Comparison of ENCODE assay signal across 8 mouse cellular contexts in the genomic region with DNA sequence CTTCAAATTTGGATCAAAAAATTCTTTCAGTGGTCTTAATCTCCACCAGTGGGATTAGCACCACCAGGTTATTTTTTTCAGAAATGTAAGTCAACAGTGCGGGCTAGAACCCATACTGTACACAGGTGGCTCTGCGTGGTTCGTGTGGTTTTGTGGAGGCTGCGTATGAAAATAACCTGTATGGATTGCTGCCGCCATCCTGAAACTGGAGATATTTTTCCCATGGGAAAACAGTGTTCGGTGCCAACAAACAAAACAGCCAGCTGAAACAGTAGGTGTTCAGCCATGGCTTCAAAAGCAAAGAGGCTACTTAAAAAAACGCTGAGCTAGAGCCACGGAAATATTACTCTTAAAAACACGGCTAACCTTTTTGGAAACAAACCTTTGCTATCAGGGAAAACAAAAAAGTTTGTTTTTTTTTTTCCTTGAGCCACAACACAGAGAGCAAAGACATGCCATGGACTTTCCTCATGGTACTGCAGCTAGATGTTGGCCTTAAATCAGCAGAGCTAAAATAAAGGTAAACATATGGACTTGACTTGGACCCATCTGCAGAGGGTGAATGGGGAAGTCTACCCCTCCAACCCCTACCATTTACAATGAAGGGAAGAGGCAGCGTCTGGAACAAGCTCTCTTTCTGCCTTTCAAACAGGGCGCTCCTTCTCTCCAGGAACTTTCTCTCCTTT. TPM values are rescaled to one million over a fixed set of nuclear protein-coding genes. Genes with fewer than 3 reads are reported as not detected.
DNase-seq lines count a peak whose midpoint lies in the region; ATAC-seq lines count a peak whose summit lies in the region.

No protein-coding gene starts in this region.

- peak overlapping the region; percentile 58 for H3K27ac ChIP-seq in heart, embryonic 13.5 days (replicated peaks)
- H3K27ac ChIP-seq in midbrain, embryonic 13.5 days: peak overlapping the region; percentile 20; the same call in 1 of the 2 replicates
- H3K27ac ChIP-seq in midbrain, embryonic 14.5 days (replicated peaks; ENCODE audit: low read depth, low read length): no peak overlapping the region
- peak overlapping the region; percentile 81 for H3K27ac ChIP-seq in forebrain, embryonic 16.5 days (ENCODE audit: low read length)
- H3K27ac ChIP-seq in stomach, embryonic 14.5 days (ENCODE audit: low read length): peak overlapping the region; percentile 77

- peaks cover 56% of the 10 kb centered on the region for H3K4me1 ChIP-seq in heart, embryonic 13.5 days
- peaks cover 27% of the 10 kb centered on the region for H3K4me1 ChIP-seq in midbrain, embryonic 13.5 days (replicated peaks)
- peaks cover 3% of the 10 kb centered on the region; the same call in 1 of the 2 replicates for H3K4me1 ChIP-seq in midbrain, embryonic 14.5 days (ENCODE audit: control insufficient read depth, insufficient read depth, low read length)
- H3K4me1 ChIP-seq in forebrain, embryonic 16.5 days (replicated peaks; ENCODE audit: control insufficient read depth, insufficient read depth, low read length): peaks cover 21% of the 10 kb centered on the region
- peaks cover 26% of the 10 kb centered on the region for H3K4me1 ChIP-seq in stomach, embryonic 14.5 days (ENCODE audit: control insufficient read depth, insufficient read depth, low read length)

- no peaks in the 10 kb centered on the region for H3K9me3 ChIP-seq in heart, embryonic 13.5 days
- peaks cover 3% of the 10 kb centered on the region for H3K9me3 ChIP-seq in midbrain, embryonic 13.5 days
- no peaks in the 10 kb centered on the region for H3K9me3 ChIP-seq in midbrain, embryonic 14.5 days (ENCODE audit: control insufficient read depth, low read length)
- no peaks in the 10 kb centered on the region for H3K9me3 ChIP-seq in forebrain, embryonic 16.5 days (ENCODE audit: control insufficient read depth, low read length)
- no peaks in the 10 kb centered on the region for H3K9me3 ChIP-seq in stomach, embryonic 14.5 days (ENCODE audit: control insufficient read depth, low read depth, low read length)

- no peak overlapping the region for H3K9ac ChIP-seq in heart, embryonic 13.5 days
- H3K9ac ChIP-seq in midbrain, embryonic 13.5 days (replicated peaks): no peak overlapping the region
- no peak overlapping the region for H3K9ac ChIP-seq in midbrain, embryonic 14.5 days (replicated peaks; ENCODE audit: low read length)
- no peak overlapping the region for H3K9ac ChIP-seq in forebrain, embryonic 16.5 days (replicated peaks; ENCODE audit: low read depth, low read length)
- H3K9ac ChIP-seq in stomach, embryonic 14.5 days (replicated peaks; ENCODE audit: low read depth, low read length): no peak overlapping the region

- H3K4me3 ChIP-seq in heart, embryonic 13.5 days: no peak overlapping the region
- H3K4me3 ChIP-seq in midbrain, embryonic 13.5 days (replicated peaks): no peak overlapping the region
- no peak overlapping the region for H3K4me3 ChIP-seq in midbrain, embryonic 14.5 days (replicated peaks; ENCODE audit: low read depth, low read length)
- H3K4me3 ChIP-seq in forebrain, embryonic 16.5 days (replicated peaks; ENCODE audit: low read length): no peak overlapping the region
- H3K4me3 ChIP-seq in stomach, embryonic 14.5 days (ENCODE audit: low read depth, low read length): no peak overlapping the region

- peaks cover 20% of the 10 kb centered on the region for H3K36me3 ChIP-seq in heart, embryonic 13.5 days
- H3K36me3 ChIP-seq in midbrain, embryonic 13.5 days: 0 out of 2 replicates have a peak, but pooled peaks cover 12% of the 10 kb centered on the region
- H3K36me3 ChIP-seq in midbrain, embryonic 14.5 days (ENCODE audit: control insufficient read depth, insufficient read depth, low read length): no peaks in the 10 kb centered on the region
- H3K36me3 ChIP-seq in forebrain, embryonic 16.5 days (ENCODE audit: control insufficient read depth, insufficient read depth): no peaks in the 10 kb centered on the region; the same call in 1 of the 2 replicates
- no peaks in the 10 kb centered on the region for H3K36me3 ChIP-seq in stomach, embryonic 14.5 days (ENCODE audit: control insufficient read depth, insufficient read depth, low read length)

- no peak overlapping the region for H3K4me2 ChIP-seq in heart, embryonic 13.5 days
- no peak overlapping the region for H3K4me2 ChIP-seq in midbrain, embryonic 13.5 days (replicated peaks)
- H3K4me2 ChIP-seq in midbrain, embryonic 14.5 days (ENCODE audit: low read length): no peak overlapping the region
- no peak overlapping the region for H3K4me2 ChIP-seq in forebrain, embryonic 16.5 days (ENCODE audit: low read length)
- no peak overlapping the region for H3K4me2 ChIP-seq in stomach, embryonic 14.5 days (replicated peaks; ENCODE audit: low read depth, low read length)

- no peak for DNase-seq in heart, postnatal 10 days
- DNase-seq in midbrain, embryonic 14.5 days: no peak
- no peak for DNase-seq in embryo, embryonic 10.5 days (ENCODE audit: low spot score)
- no peak for DNase-seq in gastrocnemius, postnatal 25 days

- intact Hi-C loops in heart, postnatal 10 days (cut with DNase I): no loop called here

- 75% methylated on average over 11 of the region's 11 CpGs for WGBS in heart, embryonic 13.5 days
- 83% methylated on average over 11 of the region's 11 CpGs for whole genome bisulfite sequencing in midbrain, embryonic 13.5 days
- WGBS in midbrain, embryonic 14.5 days: 87% methylated on average over 11 of the region's 11 CpGs
- 62% methylated on average over 11 of the region's 11 CpGs for WGBS in forebrain, embryonic 16.5 days
- 80% methylated on average over 11 of the region's 11 CpGs for WGBS in stomach, embryonic 14.5 days

- no peak for ATAC-seq in heart, embryonic 13.5 days (ENCODE audit: extremely low read depth, insufficient number of reproducible peaks, low FRiP score, low TSS enrichment)
- ATAC-seq in midbrain, embryonic 13.5 days: no peak; the same call in 1 of the 2 replicates
- no peak for ATAC-seq in midbrain, embryonic 14.5 days (ENCODE audit: low FRiP score, low TSS enrichment)
- ATAC-seq in forebrain, embryonic 16.5 days: no peak
- no peak; the same call in 1 of the 2 replicates for ATAC-seq in stomach, embryonic 14.5 days (ENCODE audit: insufficient number of reproducible peaks, insufficient read depth, low FRiP score, low read depth)

- no peaks in the 10 kb centered on the region for H3K27me3 ChIP-seq in heart, embryonic 13.5 days (replicated peaks)
- H3K27me3 ChIP-seq in midbrain, embryonic 13.5 days: no peaks in the 10 kb centered on the region
- H3K27me3 ChIP-seq in midbrain, embryonic 14.5 days (ENCODE audit: control insufficient read depth, insufficient read depth, low read length): no peaks in the 10 kb centered on the region
- H3K27me3 ChIP-seq in forebrain, embryonic 16.5 days (replicated peaks; ENCODE audit: control insufficient read depth, insufficient read depth, low read length): no peaks in the 10 kb centered on the region
- no peaks in the 10 kb centered on the region for H3K27me3 ChIP-seq in stomach, embryonic 14.5 days (ENCODE audit: control insufficient read depth, insufficient read depth, low read length)

RNA-seq across cellular contexts. Expression of gene App, which starts 45.8 kb away (rescaled TPM):
- polyA plus RNA-seq in heart, embryonic 13.5 days (2015; fragmentation: Nextera tagmentation; extraction: Ambion mirVana): 165 and 166 TPM in 2 replicates
- total RNA-seq in heart, postnatal 10 days (2021): 100 to 1,000 TPM; 231 to 247 TPM
- polyA plus RNA-seq in midbrain, embryonic 13.5 days (2015; fragmentation: Nextera tagmentation; extraction: Ambion mirVana): 257 and 271 TPM in 2 replicates
- polyA plus RNA-seq in midbrain, embryonic 14.5 days (2014; fragmentation: Nextera tagmentation; extraction: Ambion mirVana): 327 and 339 TPM in 2 replicates
- polyA plus RNA-seq in forebrain, embryonic 16.5 days (2015; fragmentation: Nextera tagmentation; extraction: Ambion mirVana): 287 and 288 TPM in 2 replicates
- 160 and 171 TPM in 2 replicates for polyA plus RNA-seq in stomach, embryonic 14.5 days (2014; fragmentation: Nextera tagmentation; extraction: Ambion mirVana)
- total RNA-seq in gastrocnemius, postnatal 25 days (2021): 10 to 100 TPM; 80.3 to 84.8 TPM
